Mouse (Mus musculus) spleen, adult 2 months (tissue): ENCODE measurements around the gene Cpa4.

Experiments used
- CTCF ChIP-seq: fragments of 200-500 bp; IDR thresholded peaks from 2 replicates; pipeline ENCODE4 v1.5.1; 2011; ENCODE audit warnings: mild to moderate bottlenecking, inconsistent platforms; ENCODE audit not compliant: insufficient read depth, insufficient read length, insufficient replicate concordance; ENCODE audit errors: extremely low read depth
- POLR2A ChIP-seq: fragments of 200-500 bp; IDR thresholded peaks from 2 replicates; pipeline ENCODE4 v1.6.1; 2011; ENCODE audit warnings: low read depth, low read length, inconsistent platforms

DNA sequence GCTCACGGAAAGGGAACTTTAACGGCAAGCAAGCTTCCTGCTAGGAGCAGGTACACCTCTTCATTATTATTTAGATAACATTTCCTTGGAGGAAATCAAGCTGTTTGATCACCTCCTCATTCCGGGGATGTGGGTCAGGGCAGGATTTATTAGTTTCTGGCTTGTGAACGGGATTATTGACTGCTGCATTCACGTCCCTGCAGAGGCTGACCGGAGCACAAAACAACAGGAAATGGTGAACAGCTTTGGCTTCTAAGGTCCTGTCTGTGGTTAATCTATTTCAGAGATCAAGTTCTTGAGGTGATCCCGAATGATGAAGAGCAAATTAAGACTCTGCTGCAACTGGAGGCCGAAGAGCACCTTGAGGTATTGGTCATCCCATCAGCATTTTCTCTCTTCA, 24.3 kb upstream of the Cpa4 start:
- TF ChIP-seq POLR2A (no peak), CTCF (no peak)
